Mouse (Mus musculus) cortical plate, adult 2 months (tissue): ENCODE measurements around the gene Zfp652.

Experiments
- CTCF ChIP-seq: fragments of 200-500 bp; IDR thresholded peaks from 2 replicates; pipeline ENCODE4 v1.5.1; 2011; ENCODE audit warnings: mild to moderate bottlenecking, control low read depth, low read length; ENCODE audit not compliant: insufficient read depth; ENCODE audit errors: extremely low read depth
- POLR2A ChIP-seq: fragments of 200-500 bp; IDR thresholded peaks from 2 replicates; pipeline ENCODE4 v1.6.1; 2011; ENCODE audit warnings: mild to moderate bottlenecking, low read length, control low read depth; ENCODE audit not compliant: insufficient read depth; ENCODE audit errors: extremely low read depth

- no peak for TF ChIP-seq CTCF
- TF ChIP-seq POLR2A, result no peak
Measured at GRCm38 (mm10) chr11:95811741-95812140, 99.3 kb downstream of the Zfp652 start.
